Mouse (Mus musculus): ENCODE measurements around the gene Ap5b1. TPM values are rescaled to one million over a fixed set of nuclear protein-coding genes. Genes with fewer than 3 reads are reported as not detected.

Gene Ap5b1
- total and polyA plus RNA-seq, 2 experiments from 2014 or later: 1.9 to 14.5 TPM

- Histone ChIP-seq H3K27ac (ENCODE audit: low read depth, low read length) (no peak overlapping the region), H3K4me2 (ENCODE audit: low read depth, low read length, poor library complexity, severe bottlenecking) (no peak overlapping the region), H3K27me3 (ENCODE audit: insufficient read depth, low read length) (no peaks in the 10 kb centered on the region), H3K4me3 (ENCODE audit: low read depth, low read length) (no peak overlapping the region), H3K36me3 (ENCODE audit: insufficient read depth, low read length) (no peaks in the 10 kb centered on the region), H3K9me3 (ENCODE audit: low read length) (no peaks in the 10 kb centered on the region), H3K9ac (replicated peaks; ENCODE audit: low read length, poor library complexity, severe bottlenecking) (no peak overlapping the region), H3K4me1 (ENCODE audit: insufficient read depth, low read length) (no peaks in the 10 kb centered on the region)
- WGBS: 75% methylated on average over 4 of the region's 4 CpGs
- DNase-seq (ENCODE audit: low spot score) (no peak), ATAC-seq (ENCODE audit: low FRiP score) (no peak)
- no peak for TF ChIP-seq CTCF (IDR thresholded peaks at IDR 0.05)
These were observed 12.1 kb downstream of the Ap5b1 start for GRCm38 (mm10) chr19:5579971-5580370.

DNA sequence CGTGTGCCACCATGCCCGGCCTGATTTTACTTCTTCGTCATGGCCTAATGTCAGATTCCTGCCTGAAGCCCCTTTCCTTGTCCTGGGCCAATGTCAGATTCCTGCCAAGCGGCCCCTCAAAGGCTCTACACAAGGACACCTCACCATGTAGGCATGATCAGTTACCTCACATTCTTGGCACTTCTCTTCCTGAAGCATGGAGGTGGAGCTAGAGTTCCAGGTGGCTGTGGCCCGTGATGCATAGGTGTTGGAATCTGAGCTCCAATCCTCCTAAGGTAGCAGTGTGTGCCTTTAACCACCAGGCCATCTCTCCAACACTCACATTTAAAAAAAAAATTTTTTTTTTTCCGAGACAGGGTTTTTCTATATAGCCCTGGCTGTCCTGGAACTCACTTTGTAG, 13.0 kb downstream of the Ap5b1 start:
- 85% methylated on average over 6 of the region's 6 CpGs for WGBS
- Histone ChIP-seq H3K27me3 (ENCODE audit: insufficient read depth, low read length) (no peaks in the 10 kb centered on the region), H3K4me2 (ENCODE audit: low read depth, low read length, poor library complexity, severe bottlenecking) (no peak overlapping the region), H3K36me3 (ENCODE audit: insufficient read depth, low read length) (no peaks in the 10 kb centered on the region), H3K4me3 (ENCODE audit: low read depth, low read length) (no peak overlapping the region), H3K9ac (replicated peaks; ENCODE audit: low read length, poor library complexity, severe bottlenecking) (no peak overlapping the region), H3K4me1 (ENCODE audit: insufficient read depth, low read length) (no peaks in the 10 kb centered on the region), H3K27ac (ENCODE audit: low read depth, low read length) (no peak overlapping the region), H3K9me3 (ENCODE audit: low read length) (no peaks in the 10 kb centered on the region)
- TF ChIP-seq CTCF (IDR thresholded peaks at IDR 0.05): no peak
- ATAC-seq (ENCODE audit: low FRiP score): no peak
- no peak for DNase-seq (ENCODE audit: low spot score)

DNA sequence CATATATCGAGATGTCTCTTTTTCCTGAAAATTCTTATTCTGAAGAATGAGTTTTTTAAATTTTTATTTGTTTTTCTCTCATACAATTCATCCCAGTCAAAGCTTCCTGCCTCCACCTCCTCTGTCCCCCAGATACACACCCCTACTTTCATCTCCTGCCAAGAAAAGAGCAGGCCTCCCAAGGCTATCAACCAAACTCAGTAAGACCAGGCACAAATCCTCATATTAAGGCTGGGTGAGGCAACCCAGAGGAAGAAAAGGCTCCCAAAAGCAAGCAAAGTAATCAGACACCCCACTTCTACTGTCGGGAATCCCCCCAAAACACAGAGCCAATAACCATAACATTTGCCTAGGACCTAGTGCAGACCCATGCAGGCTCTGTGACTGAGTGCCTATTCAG, 14.2 kb downstream of the Ap5b1 start:
- H3K9ac ChIP-seq (replicated peaks; ENCODE audit: low read length, poor library complexity, severe bottlenecking): no peak overlapping the region
- no peak for TF ChIP-seq CTCF (IDR thresholded peaks at IDR 0.05)
- no peak overlapping the region for H3K4me2 ChIP-seq (ENCODE audit: low read depth, low read length, poor library complexity, severe bottlenecking)
- DNase-seq (ENCODE audit: low spot score) (no peak), ATAC-seq (ENCODE audit: low FRiP score) (no peak)
- no peaks in the 10 kb centered on the region for H3K9me3 ChIP-seq (ENCODE audit: low read length)
- WGBS: 79% methylated on average over 2 of the region's 2 CpGs
- no peaks in the 10 kb centered on the region for H3K36me3 ChIP-seq (ENCODE audit: insufficient read depth, low read length)
- no peaks in the 10 kb centered on the region for H3K27me3 ChIP-seq (ENCODE audit: insufficient read depth, low read length)
- H3K4me1 ChIP-seq (ENCODE audit: insufficient read depth, low read length): no peaks in the 10 kb centered on the region
- H3K4me3 ChIP-seq (ENCODE audit: low read depth, low read length): no peak overlapping the region
- H3K27ac ChIP-seq (ENCODE audit: low read depth, low read length): no peak overlapping the region

DNA sequence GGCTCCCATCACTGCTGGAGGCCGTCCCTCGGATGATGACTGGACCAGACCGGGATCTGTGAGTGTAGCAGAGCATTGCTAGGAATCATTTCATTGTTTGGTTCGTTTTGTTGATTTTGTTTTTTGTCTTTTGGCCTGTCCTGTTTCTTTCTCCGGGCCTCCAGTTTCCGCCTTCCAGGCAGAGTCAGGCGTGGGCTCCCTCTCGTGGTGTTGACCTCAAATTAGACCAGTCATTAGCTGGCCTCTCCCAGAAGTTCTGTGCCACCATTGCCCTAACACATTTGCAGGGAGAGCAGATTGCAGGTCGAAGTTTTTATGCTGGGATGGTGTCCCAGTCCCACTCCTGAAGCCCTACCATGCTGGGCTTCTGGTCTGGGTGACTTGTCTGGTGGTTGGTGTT, 21.3 kb downstream of the Ap5b1 start:
- ATAC-seq (ENCODE audit: low FRiP score) (no peak), DNase-seq (ENCODE audit: low spot score) (no peak)
- Histone ChIP-seq H3K27ac (ENCODE audit: low read depth, low read length) (no peak overlapping the region), H3K9ac (replicated peaks; ENCODE audit: low read length, poor library complexity, severe bottlenecking) (no peak overlapping the region), H3K4me3 (ENCODE audit: low read depth, low read length) (no peak overlapping the region), H3K9me3 (ENCODE audit: low read length) (no peaks in the 10 kb centered on the region), H3K4me1 (ENCODE audit: insufficient read depth, low read length) (no peaks in the 10 kb centered on the region), H3K27me3 (ENCODE audit: insufficient read depth, low read length) (no peaks in the 10 kb centered on the region), H3K36me3 (ENCODE audit: insufficient read depth, low read length) (no peaks in the 10 kb centered on the region), H3K4me2 (ENCODE audit: low read depth, low read length, poor library complexity, severe bottlenecking) (no peak overlapping the region)
- no peak for TF ChIP-seq CTCF (IDR thresholded peaks at IDR 0.05)
- WGBS: 70% methylated on average over 9 of the region's 9 CpGs

DNA sequence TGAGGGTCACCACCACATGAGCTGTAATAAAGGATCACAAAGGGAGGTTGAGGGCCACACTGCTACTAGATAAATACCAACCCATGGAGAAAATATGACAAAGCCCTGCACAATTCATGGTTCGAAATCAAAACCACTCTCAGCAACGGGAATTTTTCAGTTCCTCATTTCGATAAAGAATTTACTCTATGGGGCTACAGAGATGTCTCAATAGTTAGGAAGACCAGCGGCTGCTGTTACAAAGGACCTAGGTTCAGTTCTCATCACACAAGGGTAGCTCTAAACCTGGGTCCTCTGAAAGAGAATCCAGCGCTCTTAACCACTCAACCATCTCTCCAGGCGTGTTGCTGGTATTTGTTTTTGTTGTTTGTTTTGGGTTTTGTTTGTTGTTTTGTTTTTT, 24.1 kb downstream of the Ap5b1 start:
- 88% methylated on average over 6 of the region's 6 CpGs for WGBS
- H3K27me3 ChIP-seq (ENCODE audit: insufficient read depth, low read length): no peaks in the 10 kb centered on the region
- H3K9me3 ChIP-seq (ENCODE audit: low read length): no peaks in the 10 kb centered on the region
- H3K27ac ChIP-seq (ENCODE audit: low read depth, low read length): no peak overlapping the region
- no peaks in the 10 kb centered on the region for H3K36me3 ChIP-seq (ENCODE audit: insufficient read depth, low read length)
- no peaks in the 10 kb centered on the region for H3K4me1 ChIP-seq (ENCODE audit: insufficient read depth, low read length)
- no peak overlapping the region for H3K4me3 ChIP-seq (ENCODE audit: low read depth, low read length)
- TF ChIP-seq CTCF (IDR thresholded peaks at IDR 0.05): no peak
- H3K9ac ChIP-seq (replicated peaks; ENCODE audit: low read length, poor library complexity, severe bottlenecking): no peak overlapping the region
- ATAC-seq (ENCODE audit: low FRiP score) (no peak), DNase-seq (ENCODE audit: low spot score) (no peak)
- no peak overlapping the region for H3K4me2 ChIP-seq (ENCODE audit: low read depth, low read length, poor library complexity, severe bottlenecking)

DNA sequence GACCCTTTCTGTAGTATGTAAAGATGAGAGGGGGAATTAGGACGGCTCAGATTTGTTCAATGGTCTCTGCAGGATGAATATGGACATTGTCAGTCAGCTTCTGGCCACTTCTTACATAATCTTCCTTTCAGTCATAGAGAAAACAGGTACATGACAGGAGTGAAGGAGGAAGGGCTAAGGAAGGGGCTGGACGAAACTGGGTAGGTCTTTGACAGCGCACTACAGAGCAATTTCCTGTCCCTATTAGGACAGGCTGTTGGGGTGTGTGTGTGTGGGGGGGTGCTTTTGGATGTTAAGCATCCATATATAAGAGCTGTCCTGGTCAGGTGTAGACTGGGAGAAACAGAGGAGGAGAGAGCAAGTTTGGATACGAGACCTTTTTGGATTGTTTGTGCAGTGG, 31.4 kb downstream of the Ap5b1 start:
- Histone ChIP-seq H3K4me1 (ENCODE audit: insufficient read depth, low read length) (no peaks in the 10 kb centered on the region), H3K27me3 (ENCODE audit: insufficient read depth, low read length) (no peaks in the 10 kb centered on the region), H3K4me2 (ENCODE audit: low read depth, low read length, poor library complexity, severe bottlenecking) (no peak overlapping the region), H3K36me3 (ENCODE audit: insufficient read depth, low read length) (peaks cover 12% of the 10 kb centered on the region), H3K4me3 (ENCODE audit: low read depth, low read length) (no peak overlapping the region), H3K27ac (ENCODE audit: low read depth, low read length) (no peak overlapping the region), H3K9me3 (ENCODE audit: low read length) (no peaks in the 10 kb centered on the region), H3K9ac (replicated peaks; ENCODE audit: low read length, poor library complexity, severe bottlenecking) (no peak overlapping the region)
- TF ChIP-seq CTCF (IDR thresholded peaks at IDR 0.05): no peak
- DNase-seq (ENCODE audit: low spot score) (no peak), ATAC-seq (ENCODE audit: low FRiP score) (no peak)
- WGBS: 79% methylated on average over 4 of the region's 4 CpGs

Measured in midbrain, postnatal 0 days (tissue).